Mouse (Mus musculus): Measurements from ENCODE around the gene Vmn2r104.

- TF ChIP-seq CTCF (IDR thresholded peaks at IDR 0.05; ENCODE audit: low read depth) (no peak), EP300 (optimal IDR thresholded peaks at IDR 0.05) (no peak)
These were observed 23.7 kb upstream of the Vmn2r104 start for GRCm38 (mm10) chr17:20071656-20072396.
